Mouse (Mus musculus) B cell, adult 2 months (primary cell): ENCODE results near the gene Itpr2.

Source experiments
- DNase-seq, 2 experiments: peaks; one replicate each; pipeline ENCODE4 v3.0.0; 2022

Gene Itpr2

GRCm38 (mm10) chr6:146343671-146344384 is 158.2 kb downstream of the Itpr2 start:
- DNase-seq, result no peak

DNA sequence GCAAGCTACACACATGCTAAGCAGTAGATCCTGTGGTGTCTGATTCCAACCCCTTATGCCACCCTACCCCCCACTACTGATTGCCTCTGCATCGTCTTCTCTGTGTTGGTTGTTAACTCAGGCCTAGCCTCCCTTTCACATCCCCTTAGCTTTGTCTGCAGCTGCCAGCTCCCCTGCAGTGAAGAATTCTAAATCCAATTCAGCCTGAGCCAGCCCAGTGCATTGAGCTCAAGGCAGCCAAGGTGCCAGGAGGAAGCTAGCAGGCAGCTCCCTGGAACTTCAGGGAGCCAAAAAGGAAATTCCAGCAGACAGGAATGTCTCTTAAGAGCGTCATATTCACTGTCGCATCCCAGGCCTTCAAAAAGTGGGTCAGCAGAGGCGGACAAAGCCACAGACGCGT is 159.0 kb downstream of the Itpr2 start:
- no peak for DNase-seq

DNA sequence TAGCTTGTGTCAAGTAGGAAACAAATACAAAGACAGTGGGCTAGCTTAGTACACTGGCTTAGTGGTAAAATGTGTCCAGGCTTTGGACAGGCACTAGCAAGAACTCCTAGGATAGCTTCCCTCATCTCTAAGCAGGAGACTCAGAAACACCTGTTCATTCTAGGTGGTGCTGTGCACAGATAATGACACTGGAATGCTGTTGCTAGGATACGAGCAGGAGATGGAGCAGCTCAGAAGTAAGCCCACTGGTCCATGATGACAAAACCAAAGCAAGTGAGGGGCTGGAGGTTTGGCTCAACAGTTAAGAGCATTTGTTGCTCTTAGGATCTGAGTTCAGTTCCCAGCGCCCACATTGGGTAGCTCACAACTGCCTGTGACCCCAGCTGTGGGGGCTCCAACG is 160.1 kb downstream of the Itpr2 start:
- DNase-seq, result no peak

GRCm38 (mm10) chr6:146341413-146341812 is 160.6 kb downstream of the Itpr2 start:
- DNase-seq, result no peak

DNA sequence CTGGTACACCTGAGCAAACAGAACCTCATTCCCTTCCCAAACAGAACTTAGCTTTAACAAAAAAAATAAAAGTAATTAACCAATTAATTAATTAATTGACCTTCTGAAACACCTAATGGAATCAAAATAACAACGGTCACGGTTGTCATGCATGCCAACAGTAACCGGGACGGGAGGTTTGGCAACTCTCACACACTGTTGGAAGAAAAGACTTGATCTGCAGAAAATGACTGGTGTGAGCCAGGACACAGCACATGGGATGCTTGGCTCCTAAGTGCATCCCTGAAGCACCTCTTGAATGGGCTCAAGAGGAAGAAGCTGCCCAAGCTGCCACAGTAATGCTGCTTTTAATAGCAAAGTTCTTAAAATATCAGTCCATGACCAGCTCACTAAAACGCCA is 161.1 kb downstream of the Itpr2 start:
- DNase-seq, result no peak

DNA sequence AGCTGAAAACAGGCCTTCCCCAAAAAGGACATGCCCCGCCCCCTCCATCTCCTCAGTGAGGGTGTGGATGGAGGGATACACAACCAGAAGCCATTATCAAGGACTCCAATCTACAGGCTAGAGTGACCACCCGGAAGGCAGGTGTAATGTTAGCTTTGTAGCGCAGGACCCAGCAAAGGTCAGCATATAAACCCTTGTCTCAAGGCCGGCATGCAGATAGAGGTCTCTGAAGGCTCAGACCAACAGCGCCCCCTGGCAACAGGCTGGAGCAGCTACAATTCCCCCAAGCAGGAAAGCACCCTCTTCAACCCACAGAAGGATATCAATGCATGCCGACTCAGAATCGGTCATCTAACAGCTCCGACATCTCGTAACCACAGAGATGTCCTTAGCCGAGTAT is 162.2 kb downstream of the Itpr2 start:
- DNase-seq, result peak; percentile 67 to 69

- DNase-seq, result no peak
These were observed 164.8 kb downstream of the Itpr2 start for GRCm38 (mm10) chr6:146337237-146337636.

DNA sequence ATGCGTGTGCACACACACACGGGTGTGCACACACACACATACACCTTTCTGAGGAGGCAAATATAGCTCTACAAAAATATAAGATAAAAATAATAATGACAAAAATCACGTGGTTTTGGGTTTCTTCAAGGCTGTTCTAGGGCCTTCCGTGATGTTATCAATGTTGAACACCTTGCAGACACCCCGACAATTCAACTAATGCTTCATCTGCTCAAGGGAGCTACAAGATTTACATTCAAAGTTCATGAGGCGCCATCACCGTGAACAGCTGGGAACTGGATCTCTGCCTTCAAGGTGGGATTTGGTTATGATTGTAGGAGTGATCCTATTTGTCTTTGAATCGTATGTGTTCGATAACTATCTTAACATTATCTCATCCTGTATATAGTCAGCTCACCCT is 166.8 kb downstream of the Itpr2 start:
- no peak for DNase-seq

DNA sequence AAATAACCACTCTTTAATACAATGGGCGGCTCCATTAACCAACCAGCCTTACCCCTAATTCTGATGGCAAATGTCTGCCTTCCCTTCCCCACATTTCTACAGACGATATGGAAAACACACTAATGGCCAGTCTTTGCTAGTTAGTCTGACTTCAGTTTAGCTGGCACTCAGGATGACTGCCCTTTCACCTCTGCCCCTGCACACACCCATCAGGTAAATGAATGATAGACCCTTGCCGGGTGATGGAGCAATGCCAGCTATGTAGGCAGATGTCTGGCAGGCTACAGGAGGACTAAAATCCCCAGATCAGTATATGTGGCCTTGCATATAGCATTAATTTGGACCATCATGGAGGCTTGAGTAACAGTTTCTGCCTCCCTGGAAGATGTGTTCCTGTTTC is 168.5 kb downstream of the Itpr2 start:
- no peak for DNase-seq

GRCm38 (mm10) chr6:146331017-146331669 is 170.9 kb downstream of the Itpr2 start:
- DNase-seq, result no peak

DNA sequence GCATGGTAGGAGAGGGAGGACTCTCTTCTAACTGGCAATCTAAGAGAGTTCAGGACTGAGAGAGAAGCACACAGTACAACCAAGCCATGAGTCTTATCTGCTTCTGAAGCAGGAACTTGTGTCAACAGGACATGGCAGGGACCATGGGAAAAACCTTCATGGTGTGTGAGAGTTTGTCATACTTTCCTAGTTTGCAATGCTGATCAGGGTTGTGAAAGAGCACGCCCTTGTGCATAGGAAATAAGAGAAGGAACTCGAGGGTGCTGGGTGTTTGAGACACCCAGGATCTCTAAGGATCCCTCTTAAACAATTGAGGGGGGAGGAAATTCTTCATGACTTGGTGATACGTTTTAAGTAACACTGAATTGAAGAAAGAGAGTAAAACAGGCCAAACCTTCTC is 172.9 kb downstream of the Itpr2 start:
- no peak for DNase-seq

- no peak for DNase-seq
These were observed 175.4 kb downstream of the Itpr2 start for GRCm38 (mm10) chr6:146326631-146327030.

DNA sequence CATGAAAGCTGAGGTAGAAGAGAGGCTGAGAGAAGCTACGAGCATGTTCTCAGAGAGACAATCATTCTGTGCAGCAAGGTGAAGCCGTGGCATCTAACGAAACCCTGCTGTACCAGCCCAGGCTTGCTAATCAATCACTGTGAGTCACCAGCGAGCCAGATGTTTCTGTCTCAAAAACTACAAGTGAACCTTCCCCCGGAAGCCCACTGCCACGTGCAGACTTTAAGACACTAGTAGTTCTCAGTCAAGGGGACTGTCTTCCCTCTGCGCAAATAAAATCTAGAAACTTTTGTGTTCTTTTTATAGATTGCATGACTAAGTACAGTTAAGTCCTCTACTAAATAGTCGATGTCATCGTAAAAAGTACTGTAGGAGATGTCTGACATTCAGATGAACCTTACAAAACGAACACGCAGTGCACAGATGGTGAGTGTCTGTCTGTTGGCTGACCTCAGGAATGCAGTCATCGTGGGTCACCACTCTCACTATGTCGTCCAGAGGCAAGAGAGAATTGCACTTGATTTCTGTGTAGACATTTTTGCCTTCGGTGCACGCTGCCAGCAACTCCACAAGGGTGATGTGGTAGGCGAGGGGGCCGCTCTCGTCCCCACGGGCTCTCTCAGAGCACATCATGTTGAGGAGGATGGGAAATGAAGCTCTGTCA is 177.3 kb downstream of the Itpr2 start:
- DNase-seq, result no peak

- no peak for DNase-seq
These were observed 179.5 kb downstream of the Itpr2 start for GRCm38 (mm10) chr6:146322555-146322954.

DNA sequence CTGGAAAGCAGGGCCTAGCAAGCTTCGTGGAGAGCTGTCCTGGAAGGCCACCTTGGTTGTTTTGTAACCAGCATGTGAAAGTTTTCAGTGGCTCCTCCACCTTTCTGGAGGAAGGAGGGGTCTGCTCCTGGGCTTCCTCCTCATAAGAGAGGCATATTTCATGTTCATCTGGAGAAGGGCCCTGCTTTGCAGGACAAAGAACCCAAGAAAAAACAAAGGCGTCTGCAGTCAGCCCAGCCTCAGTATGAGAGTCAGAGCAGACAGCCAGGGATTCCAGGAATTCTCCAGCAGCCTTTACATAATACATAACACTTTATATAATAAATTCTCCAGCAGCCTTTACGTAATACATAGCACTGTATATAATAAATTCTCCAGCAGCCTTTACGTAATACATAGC is 180.1 kb downstream of the Itpr2 start:
- DNase-seq, result no peak

DNA sequence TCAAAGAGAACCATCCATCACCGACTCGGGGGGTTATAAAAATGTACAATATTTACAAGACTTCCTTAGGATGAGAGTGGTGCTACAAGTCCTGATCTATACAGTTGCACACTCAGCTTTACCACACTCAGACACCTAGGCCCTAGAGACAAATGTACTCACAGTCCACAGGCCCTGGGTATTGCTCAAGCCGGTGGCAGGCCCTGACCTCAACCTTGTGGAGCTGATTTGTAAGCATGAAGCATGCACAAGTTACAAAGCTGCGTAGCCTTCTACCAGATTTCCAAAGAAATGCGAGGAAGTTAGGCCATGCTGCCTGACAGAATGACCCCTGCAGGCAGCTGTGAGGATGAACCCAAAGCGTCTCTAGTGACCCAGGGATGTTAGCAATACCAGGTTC is 185.6 kb downstream of the Itpr2 start:
- no peak for DNase-seq

GRCm38 (mm10) chr6:146315153-146315552 is 186.9 kb downstream of the Itpr2 start:
- no peak for DNase-seq

DNA sequence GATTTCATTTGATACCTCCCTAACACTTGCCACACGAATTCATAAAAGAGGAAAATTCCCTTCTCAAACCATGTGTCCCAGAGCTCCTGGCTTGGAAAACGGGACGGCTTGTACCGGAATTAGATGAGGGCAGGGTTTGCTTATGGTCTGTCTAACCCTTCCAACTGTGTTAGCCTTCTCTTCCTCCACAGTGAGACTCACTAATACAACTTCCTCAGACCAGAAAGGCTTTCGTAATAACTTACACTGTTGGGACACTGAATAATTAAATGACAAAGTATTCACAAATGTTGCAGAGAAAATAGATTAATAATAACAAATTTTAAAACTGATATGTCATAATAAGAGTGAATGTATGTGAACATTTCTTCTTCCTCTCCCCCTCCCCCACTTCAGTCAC is 187.7 kb downstream of the Itpr2 start:
- DNase-seq, result no peak

- DNase-seq, result peak; percentile 9 to 22
These were observed 188.6 kb downstream of the Itpr2 start for GRCm38 (mm10) chr6:146313396-146313795.

DNA sequence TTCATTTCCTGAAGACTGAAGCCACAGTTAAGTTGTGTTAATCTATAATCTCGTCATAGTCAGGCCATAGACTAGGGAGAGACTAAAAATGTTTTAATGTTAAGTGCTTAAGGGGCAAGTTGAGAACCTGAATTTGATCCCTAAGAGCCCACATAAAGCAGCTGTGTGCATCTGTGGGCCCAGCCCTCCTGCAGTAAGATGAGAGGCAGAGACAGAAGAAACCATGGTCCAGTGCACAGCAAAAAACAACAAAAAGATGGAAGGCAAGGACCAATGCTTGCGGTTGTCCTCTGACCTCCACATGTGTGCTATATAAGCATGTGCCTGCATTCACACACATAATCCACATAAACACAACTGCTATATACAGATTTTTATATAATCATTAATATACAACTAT is 191.8 kb downstream of the Itpr2 start:
- no peak for DNase-seq

GRCm38 (mm10) chr6:146309335-146309734 is 192.7 kb downstream of the Itpr2 start:
- no peak for DNase-seq

DNA sequence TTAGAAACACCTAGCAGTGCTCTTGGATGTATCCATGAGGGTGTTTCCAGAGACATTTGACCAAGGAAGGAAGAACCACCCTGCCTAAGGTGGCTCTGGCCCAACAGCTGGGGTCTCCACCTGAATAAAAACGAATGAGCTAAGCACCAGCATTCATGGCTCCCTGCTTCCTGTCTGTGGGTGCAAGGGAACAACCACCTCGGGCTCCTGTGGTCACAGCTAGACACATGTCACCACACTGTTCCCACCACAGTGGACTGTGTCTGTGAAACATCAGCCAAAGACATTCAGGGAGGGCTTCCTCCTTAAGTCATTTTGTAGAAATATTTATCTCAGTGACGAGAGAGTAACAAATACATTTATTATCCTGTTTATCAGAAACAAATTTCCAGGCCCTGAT is 196.0 kb downstream of the Itpr2 start:
- DNase-seq, result no peak

GRCm38 (mm10) chr6:146304088-146304487 is 197.9 kb downstream of the Itpr2 start:
- no peak for DNase-seq

- no peak for DNase-seq
These were observed 198.7 kb downstream of the Itpr2 start for GRCm38 (mm10) chr6:146303336-146303735.
